Mouse (Mus musculus) neural tube, embryonic 15.5 days (tissue): Measurements from ENCODE around the gene Prmt8. TPM values are rescaled to one million over a fixed set of nuclear protein-coding genes. Genes with fewer than 3 reads are reported as not detected.

Experiments
- ATAC-seq: fragments of 200-750 bp; cut with Nextera tagmentation; 2 replicates; pipeline ENCODE4 v1.8.0; 2017; ENCODE audit warnings: mild to moderate bottlenecking, moderate TSS enrichment, moderate library complexity; ENCODE audit not compliant: low FRiP score
- H3K27ac ChIP-seq: fragments of 300-500 bp; sonication (generic); replicated peaks from 2 replicates; pipeline ENCODE4 v1.5.1; 2015; ENCODE audit warnings: mild to moderate bottlenecking, inconsistent platforms
- H3K27me3 ChIP-seq: fragments of 300-500 bp; sonication (generic); replicated peaks from 2 replicates; pipeline ENCODE4 v1.6.1; 2015; ENCODE audit warnings: inconsistent platforms
- H3K36me3 ChIP-seq: fragments of 300-500 bp; sonication (generic); 2 replicates; pipeline ENCODE4 v1.6.1; 2015; ENCODE audit warnings: inconsistent platforms
- H3K4me1 ChIP-seq: fragments of 300-500 bp; sonication (generic); 2 replicates; pipeline ENCODE4 v1.6.1; 2015; ENCODE audit warnings: inconsistent platforms
- H3K4me2 ChIP-seq: fragments of 300-500 bp; sonication (generic); 2 replicates; pipeline ENCODE4 v1.6.1; 2015; ENCODE audit warnings: inconsistent platforms, mild to moderate bottlenecking, moderate library complexity
- H3K4me3 ChIP-seq: fragments of 300-500 bp; sonication (generic); replicated peaks from 2 replicates; pipeline ENCODE4 v1.5.1; 2015; ENCODE audit warnings: mild to moderate bottlenecking, inconsistent platforms
- H3K9ac ChIP-seq: fragments of 300-500 bp; sonication (generic); replicated peaks from 2 replicates; pipeline ENCODE4 v1.6.1; 2015; ENCODE audit warnings: mild to moderate bottlenecking, inconsistent platforms
- H3K9me3 ChIP-seq: fragments of 300-500 bp; sonication (generic); replicated peaks from 2 replicates; pipeline ENCODE4 v1.6.1; 2016; ENCODE audit warnings: inconsistent platforms
- WGBS: fragments of 180-500 bp; shearing (Covaris S2); methylation state at CpG from one replicate; pipeline ENCODE4 v1.1.7; 2015; ENCODE audit warnings: mixed read lengths; 5-methylcytosine and 5-hydroxymethylcytosine counted together
- polyA plus RNA-seq: library from polyadenylated mRNA; unstranded; fragments of >200 nt; fragmentation: Nextera tagmentation; extraction: Ambion mirVana; gene quantifications from 2 replicates; pipeline ENCODE4 v1.2.1, GENCODE M21; 2015

Gene Prmt8
- polyA plus RNA-seq, 1 experiment from 2014 or later = 37.9 TPM

DNA sequence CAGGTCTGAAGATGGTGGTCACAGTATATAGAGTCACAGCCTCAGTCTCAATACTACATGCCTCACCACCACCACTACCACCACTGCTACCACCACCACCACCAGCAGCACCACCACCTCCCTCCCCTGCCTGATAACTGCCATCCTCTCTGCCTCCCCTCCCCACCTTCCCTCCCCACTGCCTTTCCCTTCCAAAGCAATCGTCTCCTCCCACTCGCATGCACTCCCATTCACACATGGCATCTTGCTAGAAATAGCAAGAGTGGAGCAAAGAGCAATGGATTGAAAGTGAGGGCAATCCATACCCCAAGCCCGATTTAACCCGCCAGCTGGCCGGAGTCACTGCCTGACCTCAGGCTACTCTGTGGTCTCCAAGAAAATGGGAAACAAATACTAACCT lies 3.7 kb downstream of the Prmt8 start:
- ATAC-seq = no peak
- Histone ChIP-seq H3K27me3 (0 out of 2 replicates have a peak, but pooled peaks cover 3% of the 10 kb centered on the region), H3K27ac (no peak overlapping the region), H3K4me1 (peaks cover 48% of the 10 kb centered on the region), H3K9me3 (no peaks in the 10 kb centered on the region), H3K9ac (no peak overlapping the region; the same call in 1 of the 2 replicates), H3K4me3 (peak overlapping the region; percentile 64), H3K4me2 (peak overlapping the region; percentile 78), H3K36me3 (no peaks in the 10 kb centered on the region; the same call in 1 of the 2 replicates)
- 35% methylated on average over 5 of the region's 5 CpGs for WGBS

DNA sequence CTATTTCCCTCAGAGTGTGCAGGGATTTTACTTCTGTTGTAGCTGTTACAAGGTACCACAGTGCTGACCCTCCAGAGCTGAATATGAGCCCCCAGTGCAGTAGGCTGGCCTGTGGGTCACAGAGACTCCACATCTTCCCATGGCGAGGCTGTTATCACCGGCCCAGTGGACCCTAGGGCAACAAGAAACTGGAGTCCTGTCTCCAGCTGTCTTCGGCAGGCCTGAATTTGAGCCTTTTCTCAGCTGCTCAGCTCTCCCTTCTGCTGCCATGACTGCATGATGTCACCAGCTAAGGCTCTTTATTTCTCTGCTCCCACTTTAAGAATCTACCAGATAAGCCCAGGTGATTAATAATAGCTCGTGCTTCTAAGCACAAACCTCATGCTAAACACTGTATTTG lies 11.0 kb downstream of the Prmt8 start:
- no peaks in the 10 kb centered on the region for H3K27me3 ChIP-seq

DNA sequence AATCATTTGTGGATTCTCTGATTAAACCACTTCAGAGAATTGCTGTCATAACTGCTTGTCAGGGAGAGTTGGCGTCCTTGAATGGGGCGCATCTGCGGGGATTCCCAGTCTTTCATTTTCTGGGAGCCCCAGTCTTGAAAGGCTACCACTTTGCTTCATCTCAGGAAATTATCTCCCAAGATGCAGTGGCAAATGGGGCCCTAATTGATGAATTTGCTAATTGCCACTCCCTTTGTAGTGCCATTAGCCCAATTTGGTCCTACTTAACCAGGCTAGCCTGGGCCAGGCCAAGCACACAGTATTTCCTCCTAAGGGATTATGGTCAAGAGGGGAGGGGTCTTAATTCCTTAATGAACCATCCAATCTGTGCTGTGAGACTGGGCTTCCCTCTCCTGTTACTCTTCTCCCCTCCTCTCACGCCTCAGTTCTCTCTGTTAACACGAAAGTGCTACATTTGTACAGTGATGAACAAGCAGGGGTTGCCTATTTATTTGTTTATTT lies 11.6 kb downstream of the Prmt8 start:
- no peak overlapping the region for H3K4me3 ChIP-seq
- ATAC-seq = 0 out of 2 replicates have a peak, but pooled peaks have one; percentile 26

More for the DNA sequence above, 11.0 kb downstream of the Prmt8 start:
- no peak overlapping the region for H3K4me2 ChIP-seq
- no peak overlapping the region for H3K9ac ChIP-seq
- H3K27ac ChIP-seq = no peak overlapping the region
- 41% methylated on average over 4 of the region's 4 CpGs for WGBS
- H3K36me3 ChIP-seq = no peaks in the 10 kb centered on the region; the same call in 1 of the 2 replicates
- 0 out of 2 replicates have a peak, but pooled peaks have one; percentile 30 for ATAC-seq
- H3K9me3 ChIP-seq = no peaks in the 10 kb centered on the region
- peaks cover 35% of the 10 kb centered on the region for H3K4me1 ChIP-seq
- no peak overlapping the region for H3K4me3 ChIP-seq

DNA sequence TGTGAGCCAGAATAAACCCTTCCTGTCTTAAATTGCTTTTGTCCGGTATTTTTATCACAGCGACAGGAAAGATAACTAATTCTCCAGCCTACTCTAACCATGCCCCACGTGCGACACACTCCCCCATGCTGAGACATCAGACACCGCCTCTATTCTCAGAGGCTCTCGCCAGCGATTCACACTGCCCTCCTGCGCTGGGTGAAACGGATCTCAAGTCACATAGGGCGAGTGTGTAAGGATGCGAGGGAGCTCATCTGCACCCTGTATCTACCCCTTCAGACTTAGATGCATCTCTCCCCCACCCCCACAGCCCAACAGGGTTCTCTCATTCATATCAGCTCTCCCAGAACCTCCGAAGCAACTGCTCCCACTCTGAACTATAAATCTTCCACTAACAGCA lies 12.4 kb downstream of the Prmt8 start:
- 17% methylated on average over 12 of the region's 12 CpGs for WGBS
- Histone ChIP-seq H3K4me1 (peaks cover 47% of the 10 kb centered on the region), H3K9ac (no peak overlapping the region), H3K4me3 (no peak overlapping the region), H3K27me3 (no peaks in the 10 kb centered on the region), H3K27ac (no peak overlapping the region), H3K36me3 (no peaks in the 10 kb centered on the region; the same call in 1 of the 2 replicates), H3K4me2 (peak overlapping the region; percentile 15; the same call in 1 of the 2 replicates), H3K9me3 (no peaks in the 10 kb centered on the region)
- ATAC-seq = peak; percentile 40; the same call in 1 of the 2 replicates

More for the DNA sequence above, 11.6 kb downstream of the Prmt8 start:
- no peaks in the 10 kb centered on the region for H3K27me3 ChIP-seq
- H3K36me3 ChIP-seq = no peaks in the 10 kb centered on the region; the same call in 1 of the 2 replicates
- no peak overlapping the region for H3K4me2 ChIP-seq
- H3K4me1 ChIP-seq = peaks cover 40% of the 10 kb centered on the region
- H3K9ac ChIP-seq = no peak overlapping the region
- H3K27ac ChIP-seq = peak overlapping the region; percentile 28; the same call in 1 of the 2 replicates
- 71% methylated on average over 5 of the region's 5 CpGs for WGBS
- H3K9me3 ChIP-seq = no peaks in the 10 kb centered on the region

DNA sequence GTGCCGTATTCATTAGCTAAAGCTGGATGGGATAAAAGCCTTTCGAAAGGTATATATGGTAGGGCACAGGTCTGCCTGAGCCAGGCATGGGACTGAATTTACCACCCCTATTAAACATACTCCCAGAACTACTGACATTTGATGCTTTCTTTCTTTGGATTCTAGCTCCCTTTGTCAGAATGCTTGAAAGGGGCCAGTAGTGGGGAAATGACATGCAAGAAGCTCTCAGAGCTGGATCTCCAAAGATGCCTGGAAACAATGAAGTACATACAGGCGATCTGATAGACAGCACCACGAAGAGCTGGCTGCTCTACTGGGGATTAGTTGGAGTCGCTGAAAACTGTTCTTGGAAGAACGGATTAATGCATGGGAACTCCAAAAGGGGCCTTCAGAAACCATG lies 16.0 kb downstream of the Prmt8 start:
- Histone ChIP-seq H3K27ac (no peak overlapping the region), H3K4me3 (no peak overlapping the region), H3K9ac (no peak overlapping the region), H3K9me3 (no peaks in the 10 kb centered on the region), H3K27me3 (no peaks in the 10 kb centered on the region), H3K4me2 (no peak overlapping the region), H3K36me3 (no peaks in the 10 kb centered on the region), H3K4me1 (peaks cover 33% of the 10 kb centered on the region)
- ATAC-seq = no peak
- 57% methylated on average over 6 of the region's 6 CpGs for WGBS

DNA sequence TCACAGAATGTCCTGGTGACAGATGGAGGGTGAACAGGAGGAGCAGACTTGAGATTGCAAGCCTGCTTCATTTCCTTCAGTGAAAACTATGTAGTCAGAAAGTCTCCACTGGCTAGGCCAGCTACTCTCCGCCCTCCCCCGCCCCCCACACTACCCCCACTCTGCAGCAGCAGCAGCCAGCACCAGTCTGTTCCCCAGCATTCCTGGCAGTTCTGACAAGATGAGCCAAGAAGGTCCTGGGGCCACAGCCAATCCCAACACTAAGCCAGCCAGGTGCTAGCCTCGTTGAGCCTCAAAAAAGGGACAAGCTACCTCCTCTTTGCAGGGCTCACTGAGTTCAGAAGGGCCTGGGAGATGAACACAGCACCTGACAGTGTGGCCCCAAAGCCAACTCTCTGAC lies 16.6 kb downstream of the Prmt8 start:
- Histone ChIP-seq H3K4me3 (no peak overlapping the region), H3K9me3 (no peaks in the 10 kb centered on the region), H3K9ac (no peak overlapping the region), H3K27ac (no peak overlapping the region), H3K36me3 (no peaks in the 10 kb centered on the region), H3K27me3 (no peaks in the 10 kb centered on the region), H3K4me2 (no peak overlapping the region), H3K4me1 (peaks cover 30% of the 10 kb centered on the region)
- 48% methylated on average over 3 of the region's 3 CpGs for whole genome bisulfite sequencing
- ATAC-seq = no peak

DNA sequence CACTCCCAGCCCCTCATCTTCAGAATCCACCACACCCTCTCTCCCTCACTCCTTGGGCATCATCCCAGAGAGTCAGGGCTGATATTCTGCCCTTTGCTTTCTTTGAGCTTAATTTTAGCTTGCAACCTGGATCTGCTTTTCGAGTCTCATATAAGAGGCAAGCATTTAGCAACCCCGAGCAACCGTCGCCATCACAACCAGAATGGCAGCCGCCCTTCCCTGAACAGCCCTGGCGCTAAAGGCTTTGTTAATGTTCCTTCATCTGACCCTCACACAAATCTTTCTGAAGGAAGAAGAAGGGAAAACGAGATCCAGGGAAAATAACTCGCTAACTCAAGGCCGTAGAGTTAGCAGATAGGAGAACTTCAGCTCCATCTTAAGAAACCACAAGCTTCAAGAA lies 17.8 kb downstream of the Prmt8 start:
- 35% methylated on average over 9 of the region's 9 CpGs for WGBS
- ATAC-seq = no peak

DNA sequence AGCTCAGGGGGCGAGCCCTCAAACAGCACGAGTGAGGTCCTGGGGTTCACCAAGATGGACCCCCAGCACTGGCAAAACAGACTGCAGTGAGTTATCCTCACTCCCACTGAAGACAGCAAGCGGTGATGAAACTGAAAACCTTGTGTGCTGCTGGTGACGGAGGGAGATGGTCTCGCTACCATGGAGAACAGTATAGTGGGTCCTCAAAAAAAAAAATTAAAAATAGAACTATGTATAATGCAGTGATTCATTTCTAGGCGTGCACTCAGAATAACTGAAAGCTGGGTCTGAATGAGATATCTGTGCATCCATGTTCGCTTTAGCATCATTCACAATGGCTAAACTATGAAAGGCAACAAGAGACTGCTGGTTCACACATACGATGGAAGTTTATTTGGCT lies 20.5 kb downstream of the Prmt8 start:
- peaks cover 15% of the 10 kb centered on the region for H3K4me1 ChIP-seq
- WGBS = 87% methylated on average over 8 of the region's 8 CpGs

More for the DNA sequence above, 17.8 kb downstream of the Prmt8 start:
- Histone ChIP-seq H3K4me3 (no peak overlapping the region), H3K27ac (0 out of 2 replicates have a peak overlapping the region, but pooled peaks have one; percentile 7), H3K36me3 (no peaks in the 10 kb centered on the region), H3K4me2 (no peak overlapping the region), H3K9ac (no peak overlapping the region), H3K4me1 (peaks cover 18% of the 10 kb centered on the region), H3K9me3 (no peaks in the 10 kb centered on the region), H3K27me3 (no peaks in the 10 kb centered on the region)

DNA sequence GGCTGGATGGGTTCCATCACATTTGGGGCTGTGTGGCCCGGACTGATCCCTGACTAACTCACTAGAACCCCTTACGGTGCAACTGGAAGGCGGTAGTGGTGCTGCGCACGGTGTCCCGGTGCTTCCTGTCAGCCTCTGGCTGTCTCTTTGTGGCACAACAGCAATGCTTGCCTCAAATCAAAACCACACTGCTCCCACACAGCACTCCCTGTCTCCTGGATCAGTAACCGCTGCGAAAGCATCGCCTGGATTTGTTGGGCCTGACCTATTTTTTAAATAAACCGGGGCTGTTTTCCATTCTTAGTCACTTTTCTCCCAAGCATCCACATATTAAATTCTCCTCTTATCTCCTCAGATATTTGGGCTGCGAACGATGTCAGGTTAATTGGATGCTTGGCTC lies 27.0 kb downstream of the Prmt8 start:
- ATAC-seq = no peak
- H3K4me2 ChIP-seq = no peak overlapping the region
- no peaks in the 10 kb centered on the region for H3K9me3 ChIP-seq
- no peaks in the 10 kb centered on the region for H3K27me3 ChIP-seq
- no peaks in the 10 kb centered on the region for H3K36me3 ChIP-seq
- peaks cover 21% of the 10 kb centered on the region for H3K4me1 ChIP-seq
- no peak overlapping the region for H3K4me3 ChIP-seq
- H3K9ac ChIP-seq = no peak overlapping the region
- 89% methylated on average over 12 of the region's 12 CpGs for WGBS
- H3K27ac ChIP-seq = no peak overlapping the region

More for the DNA sequence above, 20.5 kb downstream of the Prmt8 start:
- Histone ChIP-seq H3K9me3 (no peaks in the 10 kb centered on the region), H3K4me3 (no peak overlapping the region), H3K27me3 (no peaks in the 10 kb centered on the region), H3K4me2 (no peak overlapping the region), H3K36me3 (no peaks in the 10 kb centered on the region), H3K9ac (no peak overlapping the region), H3K27ac (no peak overlapping the region)
- ATAC-seq = no peak

DNA sequence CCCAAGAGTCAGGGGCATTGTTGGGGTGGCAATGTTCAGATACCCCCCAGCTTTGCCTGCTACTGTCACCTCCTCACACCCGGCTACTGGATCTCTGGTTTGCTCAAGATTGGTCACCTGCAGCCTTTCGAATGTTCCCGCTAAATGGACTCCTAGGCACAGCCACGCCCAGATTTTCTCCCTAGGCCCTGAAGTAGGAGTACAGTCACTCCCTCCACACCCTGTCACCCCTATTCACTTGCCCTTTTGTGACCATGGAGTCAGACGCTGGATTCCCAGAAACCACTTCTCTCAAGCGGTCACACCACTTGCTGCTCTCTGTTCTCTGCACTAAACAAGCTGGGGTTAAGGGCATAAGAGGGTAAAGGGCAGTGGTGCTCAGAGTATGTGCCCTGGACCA lies 28.1 kb downstream of the Prmt8 start:
- Histone ChIP-seq H3K36me3 (no peaks in the 10 kb centered on the region), H3K4me1 (peaks cover 29% of the 10 kb centered on the region), H3K9me3 (no peaks in the 10 kb centered on the region), H3K4me2 (no peak overlapping the region), H3K27ac (no peak overlapping the region), H3K4me3 (no peak overlapping the region), H3K9ac (no peak overlapping the region), H3K27me3 (no peaks in the 10 kb centered on the region)
- WGBS = 92% methylated on average over 6 of the region's 6 CpGs
- no peak for ATAC-seq

DNA sequence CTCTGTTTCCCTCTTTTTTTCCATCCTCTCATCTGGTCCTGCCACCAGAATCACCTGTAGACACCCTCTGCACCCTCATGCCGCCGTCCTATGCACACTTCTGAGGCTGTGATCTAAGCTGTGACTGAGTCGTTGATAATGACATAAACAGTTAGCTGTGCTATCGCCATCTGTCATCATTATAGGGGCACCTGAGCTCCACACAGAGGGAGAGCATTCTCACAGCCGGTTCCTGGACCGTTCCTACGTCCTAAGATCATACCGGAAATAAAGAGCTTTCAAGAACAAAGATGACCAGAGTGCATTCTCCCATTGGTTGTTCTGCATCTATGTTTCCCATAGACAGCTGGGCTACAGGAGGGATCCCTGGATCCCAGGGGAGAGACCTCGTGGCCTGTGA lies 28.6 kb downstream of the Prmt8 start:
- H3K9ac ChIP-seq = no peak overlapping the region
- no peak overlapping the region for H3K4me3 ChIP-seq
- 39% methylated on average over 9 of the region's 9 CpGs for WGBS
- H3K9me3 ChIP-seq = no peaks in the 10 kb centered on the region
- ATAC-seq = no peak
- no peaks in the 10 kb centered on the region for H3K36me3 ChIP-seq
- H3K4me1 ChIP-seq = peaks cover 34% of the 10 kb centered on the region
- no peak overlapping the region for H3K27ac ChIP-seq
- H3K4me2 ChIP-seq = no peak overlapping the region
- H3K27me3 ChIP-seq = no peaks in the 10 kb centered on the region

DNA sequence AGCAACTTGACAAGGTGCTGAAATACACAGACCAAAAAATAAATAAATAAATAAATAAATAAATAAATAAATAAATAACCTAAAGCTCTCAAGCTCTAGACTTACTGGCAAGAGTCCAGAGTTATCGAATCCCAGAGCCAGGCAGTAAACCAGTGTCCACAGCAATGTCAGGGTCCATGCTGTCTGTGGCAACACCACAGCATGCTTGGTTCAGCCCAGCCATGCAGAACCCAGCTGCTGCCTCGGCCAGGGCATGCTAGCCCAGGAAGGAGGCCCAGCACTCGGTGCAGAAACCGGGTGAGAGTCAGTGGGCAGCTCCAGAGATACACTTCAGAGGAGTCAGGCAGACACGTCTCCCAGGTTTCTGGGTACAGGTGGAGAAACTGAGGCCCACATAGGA lies 29.4 kb downstream of the Prmt8 start:
- no peak overlapping the region for H3K27ac ChIP-seq
- H3K9me3 ChIP-seq = no peaks in the 10 kb centered on the region

More for the DNA sequence above, 29.4 kb downstream of the Prmt8 start:
- no peak for ATAC-seq
- no peak overlapping the region for H3K9ac ChIP-seq
- H3K4me1 ChIP-seq = peaks cover 41% of the 10 kb centered on the region
- no peaks in the 10 kb centered on the region for H3K27me3 ChIP-seq
- no peak overlapping the region for H3K4me3 ChIP-seq
- H3K4me2 ChIP-seq = no peak overlapping the region
- H3K36me3 ChIP-seq = no peaks in the 10 kb centered on the region
- WGBS = 71% methylated on average over 5 of the region's 5 CpGs
